Mouse (Mus musculus) embryonic facial prominence, embryonic 14.5 days (tissue): ENCODE data around the gene Prss8. TPM values are rescaled to one million over a fixed set of nuclear protein-coding genes. Genes with fewer than 3 reads are reported as not detected.

ENCODE experiments used
- ATAC-seq: fragments of 200-750 bp; cut with Nextera tagmentation; 2 replicates; pipeline ENCODE4 v1.8.0; 2017; ENCODE audit warnings: low read depth, moderate number of reproducible peaks, moderate TSS enrichment
- DNase-seq: peaks from one replicate; pipeline ENCODE4 v3.0.0-alpha.2; 2015; ENCODE audit warnings: low spot score
- H3K27ac ChIP-seq: fragments of 300-500 bp; sonication (generic); replicated peaks from 2 replicates; pipeline ENCODE4 v1.5.1; 2014; ENCODE audit warnings: low read depth, mild to moderate bottlenecking, low read length, moderate library complexity
- H3K27me3 ChIP-seq: fragments of 300-500 bp; sonication (generic); replicated peaks from 2 replicates; pipeline ENCODE4 v1.6.1; 2014; ENCODE audit warnings: low read length; ENCODE audit not compliant: control insufficient read depth, insufficient read depth
- H3K36me3 ChIP-seq: fragments of 300-500 bp; sonication (generic); 2 replicates; pipeline ENCODE4 v1.6.1; 2014; ENCODE audit warnings: low read length, mixed read lengths; ENCODE audit not compliant: control insufficient read depth, insufficient read depth
- H3K4me1 ChIP-seq: fragments of 300-500 bp; sonication (generic); 2 replicates; pipeline ENCODE4 v1.6.1; 2014; ENCODE audit warnings: antibody characterized with exemption, low read length; ENCODE audit not compliant: control insufficient read depth, insufficient read depth
- H3K4me2 ChIP-seq: fragments of 300-500 bp; sonication (generic); 2 replicates; pipeline ENCODE4 v1.6.1; 2014; ENCODE audit warnings: low read depth, mild to moderate bottlenecking, low read length, moderate library complexity, mixed read lengths
- H3K4me3 ChIP-seq: fragments of 300-500 bp; sonication (generic); 2 replicates; pipeline ENCODE4 v1.5.1; 2014; ENCODE audit warnings: low read depth, mild to moderate bottlenecking, low read length
- H3K9ac ChIP-seq: fragments of 300-500 bp; sonication (generic); 2 replicates; pipeline ENCODE4 v1.6.1; 2014; ENCODE audit warnings: low read depth, mild to moderate bottlenecking, low read length, moderate library complexity, mixed read lengths
- H3K9me3 ChIP-seq: fragments of 300-500 bp; sonication (generic); 2 replicates; pipeline ENCODE4 v1.6.1; 2016; ENCODE audit warnings: low read length; ENCODE audit not compliant: control insufficient read depth
- WGBS: fragments of 180-500 bp; shearing (Covaris S2); extraction: QIAGEN DNeasy Blood & Tissue Kit; methylation state at CpG from one replicate; pipeline ENCODE4 v1.1.7; 2014; 5-methylcytosine and 5-hydroxymethylcytosine counted together
- polyA plus RNA-seq: library from polyadenylated mRNA; unstranded; fragments of >200 nt; fragmentation: Nextera tagmentation; extraction: Ambion mirVana; gene quantifications from 2 replicates; pipeline ENCODE4 v1.2.1, GENCODE M21; 2014

The Prss8 gene
- polyA plus RNA-seq, 1 experiment from 2014 or later = 11.1 TPM

DNA sequence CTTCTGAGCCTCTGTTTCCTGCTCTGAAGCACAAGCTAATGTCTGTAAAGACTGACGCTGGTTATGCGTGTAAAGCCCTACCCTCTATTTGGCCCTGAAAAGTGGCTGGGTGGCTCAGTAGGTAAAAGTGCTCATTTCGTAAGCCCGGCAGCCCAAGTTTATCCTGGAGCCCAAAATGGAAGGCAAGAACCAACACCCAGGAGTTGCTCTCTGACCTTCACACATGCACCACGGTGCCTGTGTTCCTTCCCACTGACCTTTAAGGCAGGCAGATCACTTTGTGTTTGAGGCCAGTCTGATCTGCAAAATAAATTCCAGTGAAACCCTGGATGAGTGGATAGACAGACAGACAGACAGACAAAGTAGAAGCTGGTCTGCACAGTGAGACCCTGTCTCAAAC, 6.2 kb downstream of the Prss8 start:
- 78% methylated on average over 5 of the region's 5 CpGs for WGBS
- H3K36me3 ChIP-seq = peaks cover 63% of the 10 kb centered on the region
- H3K27me3 ChIP-seq = 0 out of 2 replicates have a peak, but pooled peaks cover 5% of the 10 kb centered on the region
- no peaks in the 10 kb centered on the region for H3K4me1 ChIP-seq
- H3K9me3 ChIP-seq = no peaks in the 10 kb centered on the region
- no peak overlapping the region for H3K9ac ChIP-seq
- no peak overlapping the region for H3K4me3 ChIP-seq
- H3K4me2 ChIP-seq = no peak overlapping the region
- ATAC-seq = no peak
- H3K27ac ChIP-seq = no peak overlapping the region
- DNase-seq = no peak

DNA sequence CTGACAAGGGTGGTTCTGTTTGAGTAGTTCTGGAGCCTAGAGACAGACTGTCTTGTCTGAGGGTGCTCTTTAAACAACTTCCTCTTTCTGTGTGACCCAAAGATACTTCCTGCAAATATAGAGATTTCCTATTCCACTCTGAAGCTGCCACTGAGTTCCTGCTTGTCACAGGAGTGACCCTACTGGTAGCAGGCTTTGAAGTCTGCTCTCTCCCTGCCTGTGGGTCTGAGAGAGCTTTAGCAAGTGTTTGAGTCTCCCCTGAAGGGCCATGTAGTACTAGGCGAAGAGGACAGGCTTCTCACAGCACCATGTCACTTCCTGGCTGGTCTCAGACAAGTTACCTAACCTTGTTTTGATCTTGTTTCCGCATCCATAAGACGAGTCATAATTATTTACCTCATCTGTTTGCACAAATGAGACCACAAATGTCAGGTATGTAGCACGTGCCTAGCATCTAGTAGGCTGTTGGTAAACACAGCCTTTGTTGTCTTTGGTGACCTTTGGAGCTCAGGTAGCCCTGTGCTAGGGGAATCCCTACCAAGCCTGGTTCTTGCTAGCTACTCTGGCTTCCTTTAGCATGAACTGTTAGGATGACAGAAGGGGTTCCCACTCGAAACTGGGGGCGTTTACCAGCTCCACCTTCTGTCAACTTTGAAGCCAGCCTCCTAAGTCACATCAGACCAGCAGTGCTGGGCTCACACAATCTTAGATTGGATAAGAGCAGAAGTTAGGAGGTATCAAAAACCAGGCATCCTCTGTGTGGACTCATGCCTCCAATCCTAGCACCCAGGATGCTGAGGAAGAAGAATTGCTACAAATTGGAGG, 7.2 kb downstream of the Prss8 start:
- Histone ChIP-seq H3K4me2 (no peak overlapping the region), H3K27me3 (no peaks in the 10 kb centered on the region), H3K36me3 (peaks cover 70% of the 10 kb centered on the region), H3K27ac (no peak overlapping the region), H3K4me1 (no peaks in the 10 kb centered on the region), H3K9ac (no peak overlapping the region), H3K9me3 (no peaks in the 10 kb centered on the region), H3K4me3 (no peak overlapping the region)
- 72% methylated on average over 6 of the region's 6 CpGs for WGBS
- no peak for DNase-seq
- no peak for ATAC-seq

DNA sequence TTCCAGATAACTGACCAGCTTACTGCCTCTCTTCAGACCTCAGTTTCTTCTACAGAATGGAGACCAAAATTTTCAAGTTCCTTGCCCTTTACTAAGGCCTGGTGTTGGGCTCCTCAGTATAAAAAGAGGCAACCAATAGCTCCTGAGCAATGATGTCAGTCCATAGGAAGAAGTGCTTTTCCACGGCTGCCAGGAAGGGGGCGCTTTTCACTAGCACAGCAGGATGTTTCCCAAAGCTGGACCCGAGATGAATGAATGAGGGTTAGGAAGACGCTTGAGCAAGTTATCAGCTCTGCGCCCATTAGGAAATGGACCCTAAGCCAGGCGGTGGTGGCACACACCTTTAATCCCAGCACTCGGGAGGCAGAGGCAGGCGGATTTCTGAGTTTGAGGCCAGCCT, 8.4 kb downstream of the Prss8 start:
- no peaks in the 10 kb centered on the region for H3K27me3 ChIP-seq
- WGBS = 72% methylated on average over 7 of the region's 8 CpGs
- no peaks in the 10 kb centered on the region for H3K4me1 ChIP-seq
- ATAC-seq (no peak), DNase-seq (no peak)
- no peak overlapping the region for H3K9ac ChIP-seq
- H3K27ac ChIP-seq = no peak overlapping the region
- no peak overlapping the region for H3K4me2 ChIP-seq
- no peak overlapping the region for H3K4me3 ChIP-seq
- H3K9me3 ChIP-seq = no peaks in the 10 kb centered on the region
- H3K36me3 ChIP-seq = peaks cover 76% of the 10 kb centered on the region

DNA sequence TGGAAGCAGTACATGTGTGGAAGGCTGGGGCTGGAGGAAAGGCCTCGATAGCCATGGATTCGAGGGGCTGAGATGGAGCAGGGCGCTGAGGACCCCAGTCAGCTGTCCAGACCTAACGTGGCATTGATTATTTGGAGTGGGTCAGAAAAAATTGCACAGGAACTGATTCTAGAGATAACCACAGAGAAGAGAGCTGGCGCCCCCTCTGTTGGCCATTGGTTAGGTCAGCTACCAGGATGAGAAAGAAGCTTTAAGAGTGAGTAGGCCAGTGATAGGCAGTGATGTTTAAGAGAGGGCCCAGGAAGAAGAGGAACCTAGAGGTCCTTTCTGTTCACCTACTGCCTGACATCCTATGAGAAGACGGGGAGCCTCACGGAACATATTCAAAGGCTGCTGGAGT, 10.6 kb downstream of the Prss8 start:
- WGBS = 73% methylated on average over 7 of the region's 7 CpGs
- H3K4me3 ChIP-seq = no peak overlapping the region
- DNase-seq = no peak
- no peak for ATAC-seq
- H3K9me3 ChIP-seq = no peaks in the 10 kb centered on the region
- H3K27me3 ChIP-seq = no peaks in the 10 kb centered on the region
- no peaks in the 10 kb centered on the region for H3K4me1 ChIP-seq
- H3K36me3 ChIP-seq = peaks cover 75% of the 10 kb centered on the region
- no peak overlapping the region for H3K9ac ChIP-seq
- H3K4me2 ChIP-seq = no peak overlapping the region
- no peak overlapping the region for H3K27ac ChIP-seq

DNA sequence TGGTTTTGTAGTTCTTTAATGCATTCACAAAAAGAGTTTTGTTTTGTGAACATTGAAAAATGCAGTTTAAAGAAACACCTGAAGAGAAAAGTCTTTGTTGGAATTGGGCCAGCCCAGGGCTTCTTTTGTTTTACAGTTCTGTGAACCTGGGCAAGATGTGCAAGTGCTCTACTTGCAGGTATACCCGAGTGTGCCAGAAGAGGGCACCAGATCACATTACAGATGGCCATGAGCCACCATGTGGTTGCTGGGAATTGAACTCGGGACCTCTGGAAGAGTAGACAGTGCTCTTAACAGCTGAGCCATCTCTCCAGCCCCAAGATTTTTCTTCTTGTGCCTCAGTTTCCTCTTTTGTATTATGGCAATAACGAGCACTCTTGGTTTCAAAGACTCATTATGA, 11.7 kb downstream of the Prss8 start:
- peaks cover 65% of the 10 kb centered on the region for H3K36me3 ChIP-seq
- DNase-seq (no peak), ATAC-seq (no peak)
- no peak overlapping the region for H3K27ac ChIP-seq
- H3K4me3 ChIP-seq = no peak overlapping the region
- 54% methylated on average over 3 of the region's 3 CpGs for WGBS
- H3K4me1 ChIP-seq = peaks cover 1% of the 10 kb centered on the region; the same call in 1 of the 2 replicates
- no peaks in the 10 kb centered on the region for H3K9me3 ChIP-seq
- no peak overlapping the region for H3K9ac ChIP-seq
- H3K27me3 ChIP-seq = no peaks in the 10 kb centered on the region
- no peak overlapping the region for H3K4me2 ChIP-seq

DNA sequence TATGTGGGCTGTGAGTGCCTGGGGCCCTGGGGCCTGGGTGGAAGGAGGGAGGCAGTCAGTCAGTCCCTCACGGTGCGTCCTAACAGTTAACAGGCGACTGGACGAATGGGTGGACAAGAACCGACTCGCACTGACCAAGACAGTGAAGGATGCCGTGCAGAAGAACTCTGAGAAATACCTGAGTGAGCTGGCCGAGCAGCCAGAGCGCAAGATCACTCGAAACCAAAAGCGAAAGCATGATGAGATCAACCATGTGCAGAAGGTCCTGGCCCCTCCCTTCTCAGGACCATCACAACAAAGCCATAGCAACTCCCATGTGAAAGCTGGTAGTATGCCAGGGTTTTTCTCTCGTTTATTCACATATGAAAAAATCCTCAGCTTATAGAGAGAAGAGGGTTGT, 14.6 kb downstream of the Prss8 start:
- H3K27ac ChIP-seq = no peak overlapping the region
- H3K36me3 ChIP-seq = peaks cover 37% of the 10 kb centered on the region
- peaks cover 4% of the 10 kb centered on the region; the same call in 1 of the 2 replicates for H3K4me1 ChIP-seq
- no peak overlapping the region for H3K4me2 ChIP-seq
- no peak overlapping the region for H3K9ac ChIP-seq
- no peaks in the 10 kb centered on the region for H3K9me3 ChIP-seq
- no peaks in the 10 kb centered on the region for H3K27me3 ChIP-seq
- ATAC-seq (no peak), DNase-seq (no peak)
- H3K4me3 ChIP-seq = no peak overlapping the region
- 85% methylated on average over 12 of the region's 12 CpGs for WGBS

DNA sequence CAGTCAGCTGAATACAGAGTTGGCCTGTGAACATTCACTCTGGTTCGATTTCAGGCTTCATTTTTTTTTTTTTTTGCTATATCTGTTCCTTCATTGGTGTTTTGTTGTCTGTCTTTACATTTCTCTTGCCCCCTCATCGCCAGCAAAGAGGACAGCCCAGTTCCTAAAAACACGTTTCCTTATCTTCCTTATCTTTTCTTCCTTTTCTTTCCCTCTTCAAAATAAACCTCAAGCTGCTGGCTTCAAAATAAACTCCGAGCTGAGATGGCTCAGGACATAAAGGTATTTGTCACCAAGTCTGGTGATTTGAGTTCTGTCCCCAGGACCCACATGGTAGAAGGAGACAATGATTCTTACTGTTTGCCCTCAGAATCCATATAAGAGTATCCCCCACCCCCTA, 17.0 kb downstream of the Prss8 start:
- Histone ChIP-seq H3K27ac (peak overlapping the region; percentile 92), H3K4me3 (peak overlapping the region; percentile 90), H3K9me3 (no peaks in the 10 kb centered on the region), H3K4me1 (peaks cover 4% of the 10 kb centered on the region; the same call in 1 of the 2 replicates), H3K9ac (peak overlapping the region; percentile 84), H3K27me3 (no peaks in the 10 kb centered on the region), H3K36me3 (peaks cover 49% of the 10 kb centered on the region), H3K4me2 (peak overlapping the region; percentile 78)
- ATAC-seq = no peak
- DNase-seq = no peak
- WGBS = 29% methylated on average over 4 of the region's 4 CpGs

DNA sequence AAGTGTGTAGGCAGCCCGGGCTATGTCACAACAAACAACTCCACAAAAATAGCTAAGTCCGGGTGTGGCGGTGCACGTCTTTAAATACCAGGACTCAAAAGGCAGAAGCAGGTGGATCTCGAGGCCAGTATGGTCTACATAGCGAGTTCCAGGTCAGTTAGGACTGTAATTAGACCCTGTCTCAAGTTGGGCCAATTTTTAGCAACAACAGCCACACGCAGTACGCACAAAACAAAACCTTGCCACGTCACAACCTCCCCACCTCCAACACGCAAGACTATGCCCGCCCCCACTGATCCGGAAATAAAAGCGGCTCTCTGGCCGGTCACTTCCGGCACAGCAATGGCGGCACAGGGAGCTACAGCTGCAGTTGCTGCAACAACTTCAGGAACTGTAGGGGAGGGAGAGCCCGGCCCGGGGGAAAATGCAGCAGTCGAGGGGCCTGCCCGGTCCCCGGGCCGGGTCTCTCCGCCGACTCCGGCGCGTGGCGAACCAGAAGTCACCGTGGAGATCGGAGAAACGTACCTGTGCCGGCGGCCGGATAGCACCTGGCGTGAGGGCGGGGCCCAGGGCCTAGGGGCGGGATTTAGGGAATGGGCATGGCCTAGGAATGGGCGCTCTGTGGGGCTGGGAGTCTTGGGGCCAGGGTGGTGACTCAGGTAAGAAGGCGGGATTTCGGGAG, 17.6 kb downstream of the Prss8 start, which contains the start of gene Kat8:
TSS of gene Kat8 (plus strand) at position 327 of the 682 bp plus-strand sequence.
- DNase-seq = peak; percentile 97
- 1% methylated on average over 39 of the region's 40 CpGs for WGBS
- ATAC-seq = peak; percentile 97

More for the DNA sequence above, 17.6 kb downstream of the Prss8 start, which contains the start of gene Kat8:
- Histone ChIP-seq H3K27ac (peak within 1 kb of the TSS; percentile 92), H3K9ac (peak within 1 kb of the TSS; percentile 84), H3K4me2 (peak within 1 kb of the TSS; percentile 78), H3K4me3 (peak within 1 kb of the TSS; percentile 90), H3K27me3 (no peaks in the 10 kb centered on the region), H3K4me1 (peaks cover 4% of the 10 kb centered on the region; the same call in 1 of the 2 replicates), H3K9me3 (no peaks in the 10 kb centered on the region), H3K36me3 (peaks cover 51% of the 10 kb centered on the region)
